Mouse (Mus musculus): ENCODE results near the gene Nipal3. TPM values are rescaled to one million over a fixed set of nuclear protein-coding genes. Genes with fewer than 3 reads are reported as not detected.

The Nipal3 gene
- total RNA-seq, 2 experiments from 2014 or later: 81.8 to 85.3 TPM

GRCm38 (mm10) chr4:135439904-135440522 lies 54.8 kb downstream of the Nipal3 start:
- peak; percentile 49 for TF ChIP-seq CTCF (conservative IDR thresholded peaks at IDR 0.05)
- H3K4me3 ChIP-seq: no peak overlapping the region

GRCm38 (mm10) chr4:135439188-135439647 lies 55.6 kb downstream of the Nipal3 start:
- peak in 1 of 2 experiments; percentile 1 for DNase-seq (ENCODE audit: low spot score in 2 of 2)
- TF ChIP-seq CTCF (conservative IDR thresholded peaks at IDR 0.05): no peak
- Histone ChIP-seq H3K27ac (no peak overlapping the region; the same call in 1 of the 2 replicates), H3K4me3 (no peak overlapping the region)

More at GRCm38 (mm10) chr4:135439904-135440522, 54.8 kb downstream of the Nipal3 start:
- DNase-seq (ENCODE audit: low spot score in 2 of 2): no peak
- H3K27ac ChIP-seq: no peak overlapping the region

- Histone ChIP-seq H3K27ac (no peak overlapping the region), H3K4me3 (no peak overlapping the region)
- TF ChIP-seq CTCF (conservative IDR thresholded peaks at IDR 0.05): no peak
- no peak for DNase-seq (ENCODE audit: low spot score in 2 of 2)
Measured at GRCm38 (mm10) chr4:135437924-135438323, 56.9 kb downstream of the Nipal3 start.

- no peak for DNase-seq (ENCODE audit: low spot score in 2 of 2)
- no peak overlapping the region for H3K27ac ChIP-seq
- no peak for TF ChIP-seq CTCF (conservative IDR thresholded peaks at IDR 0.05)
- no peak overlapping the region for H3K4me3 ChIP-seq
Measured at GRCm38 (mm10) chr4:135436291-135436690, 58.5 kb downstream of the Nipal3 start.

GRCm38 (mm10) chr4:135434395-135434789 lies 60.4 kb downstream of the Nipal3 start:
- no peak for TF ChIP-seq CTCF (conservative IDR thresholded peaks at IDR 0.05)

GRCm38 (mm10) chr4:135433443-135434394 lies 61.1 kb downstream of the Nipal3 start, which contains the start of gene Rcan3:
Gene Rcan3, minus strand, starts transcription at chr4:135433853.
- TF ChIP-seq CTCF (conservative IDR thresholded peaks at IDR 0.05): peak; percentile 16; the same call in 1 of the 2 replicates

More at GRCm38 (mm10) chr4:135434395-135434789, 60.4 kb downstream of the Nipal3 start:
- H3K4me3 ChIP-seq: peak overlapping the region; percentile 71
- DNase-seq (ENCODE audit: low spot score in 2 of 2): no peak
- peak overlapping the region; percentile 85 for H3K27ac ChIP-seq

GRCm38 (mm10) chr4:135433086-135433442 lies 61.8 kb downstream of the Nipal3 start:
- no peak for DNase-seq (ENCODE audit: low spot score in 2 of 2)
- Histone ChIP-seq H3K27ac (peak overlapping the region; percentile 87), H3K4me3 (peak overlapping the region; percentile 71)
- TF ChIP-seq CTCF (conservative IDR thresholded peaks at IDR 0.05): no peak

More at GRCm38 (mm10) chr4:135433443-135434394, 61.1 kb downstream of the Nipal3 start, which contains the start of gene Rcan3:
- peak; percentile 43 to 59 for DNase-seq (ENCODE audit: low spot score in 2 of 2)
- H3K27ac ChIP-seq: peak within 1 kb of the TSS; percentile 87
- H3K4me3 ChIP-seq: peak within 1 kb of the TSS; percentile 71

- no peak for TF ChIP-seq CTCF (conservative IDR thresholded peaks at IDR 0.05)
- DNase-seq (ENCODE audit: low spot score in 2 of 2): no peak
- no peak overlapping the region for H3K27ac ChIP-seq
- H3K4me3 ChIP-seq: no peak overlapping the region
Measured at GRCm38 (mm10) chr4:135429990-135430760, 64.7 kb downstream of the Nipal3 start.

GRCm38 (mm10) chr4:135429383-135429782 lies 65.5 kb downstream of the Nipal3 start:
- H3K4me3 ChIP-seq: no peak overlapping the region
- DNase-seq (ENCODE audit: low spot score in 2 of 2): no peak
- TF ChIP-seq CTCF (conservative IDR thresholded peaks at IDR 0.05): no peak
- H3K27ac ChIP-seq: no peak overlapping the region

GRCm38 (mm10) chr4:135426587-135426986 lies 68.3 kb downstream of the Nipal3 start:
- no peak overlapping the region for H3K27ac ChIP-seq
- TF ChIP-seq CTCF (conservative IDR thresholded peaks at IDR 0.05): no peak
- no peak overlapping the region for H3K4me3 ChIP-seq
- no peak for DNase-seq (ENCODE audit: low spot score in 2 of 2)

GRCm38 (mm10) chr4:135425625-135426024 lies 69.2 kb downstream of the Nipal3 start:
- no peak for TF ChIP-seq CTCF (conservative IDR thresholded peaks at IDR 0.05)
- no peak overlapping the region for H3K27ac ChIP-seq
- peak; percentile 79 to 84 for DNase-seq (ENCODE audit: low spot score in 2 of 2)
- no peak overlapping the region for H3K4me3 ChIP-seq

GRCm38 (mm10) chr4:135420961-135421360 lies 73.9 kb downstream of the Nipal3 start:
- DNase-seq (ENCODE audit: low spot score in 2 of 2): no peak
- Histone ChIP-seq H3K4me3 (no peak overlapping the region), H3K27ac (no peak overlapping the region)
- no peak for TF ChIP-seq CTCF (conservative IDR thresholded peaks at IDR 0.05)
